Mouse (Mus musculus) heart, embryonic 11.5 days (tissue): Measurements from ENCODE around the gene Rnasel. TPM values are rescaled to one million over a fixed set of nuclear protein-coding genes. Genes with fewer than 3 reads are reported as not detected.

ENCODE experiments used
- ATAC-seq: fragments of 200-750 bp; cut with Nextera tagmentation; replicated peaks from 2 replicates; pipeline ENCODE4 v1.8.0; 2017; ENCODE audit warnings: moderate library complexity; ENCODE audit not compliant: insufficient number of reproducible peaks, low FRiP score, low TSS enrichment
- H3K27ac ChIP-seq: fragments of 300-500 bp; sonication (generic); 2 replicates; pipeline ENCODE4 v1.5.1; 2014; ENCODE audit warnings: mild to moderate bottlenecking, low read depth, low read length
- H3K27me3 ChIP-seq: fragments of 300-500 bp; sonication (generic); 2 replicates; pipeline ENCODE4 v1.6.1; 2014; ENCODE audit warnings: mild to moderate bottlenecking, low read length, mixed read lengths; ENCODE audit not compliant: control insufficient read depth, insufficient read depth
- H3K36me3 ChIP-seq: fragments of 300-500 bp; sonication (generic); 2 replicates; pipeline ENCODE4 v1.6.1; 2014; ENCODE audit warnings: mild to moderate bottlenecking, low read length, moderate library complexity, mixed read lengths; ENCODE audit not compliant: control insufficient read depth, insufficient read depth
- H3K4me1 ChIP-seq: fragments of 300-500 bp; sonication (generic); 2 replicates; pipeline ENCODE4 v1.6.1; 2014; ENCODE audit warnings: low read length; ENCODE audit not compliant: control insufficient read depth, insufficient read depth
- H3K4me2 ChIP-seq: fragments of 300-500 bp; sonication (generic); 2 replicates; pipeline ENCODE4 v1.6.1; 2014; ENCODE audit warnings: mild to moderate bottlenecking, moderate library complexity
- H3K4me3 ChIP-seq: fragments of 300-500 bp; sonication (generic); 2 replicates; pipeline ENCODE4 v1.5.1; 2014; ENCODE audit warnings: low read depth, low read length
- H3K9ac ChIP-seq: fragments of 300-500 bp; sonication (generic); 2 replicates; pipeline ENCODE4 v1.6.1; 2014; ENCODE audit warnings: mild to moderate bottlenecking, low read depth, low read length, moderate library complexity
- H3K9me3 ChIP-seq: fragments of 300-500 bp; sonication (generic); replicated peaks from 2 replicates; pipeline ENCODE4 v1.6.1; 2016; ENCODE audit warnings: low read length; ENCODE audit not compliant: control insufficient read depth
- WGBS: fragments of 180-500 bp; shearing (Covaris S2); extraction: QIAGEN DNeasy Blood & Tissue Kit; methylation state at CpG from one replicate; pipeline ENCODE4 v1.1.7; 2014; ENCODE audit not compliant: insufficient replicate concordance; 5-methylcytosine and 5-hydroxymethylcytosine counted together
- polyA plus RNA-seq: library from polyadenylated mRNA; unstranded; fragments of >200 nt; fragmentation: Nextera tagmentation; extraction: Ambion mirVana; gene quantifications from 2 replicates; pipeline ENCODE4 v1.2.1, GENCODE M21; 2014

The Rnasel gene
- polyA plus RNA-seq, 1 experiment from 2014 or later: 9.3 TPM

DNA sequence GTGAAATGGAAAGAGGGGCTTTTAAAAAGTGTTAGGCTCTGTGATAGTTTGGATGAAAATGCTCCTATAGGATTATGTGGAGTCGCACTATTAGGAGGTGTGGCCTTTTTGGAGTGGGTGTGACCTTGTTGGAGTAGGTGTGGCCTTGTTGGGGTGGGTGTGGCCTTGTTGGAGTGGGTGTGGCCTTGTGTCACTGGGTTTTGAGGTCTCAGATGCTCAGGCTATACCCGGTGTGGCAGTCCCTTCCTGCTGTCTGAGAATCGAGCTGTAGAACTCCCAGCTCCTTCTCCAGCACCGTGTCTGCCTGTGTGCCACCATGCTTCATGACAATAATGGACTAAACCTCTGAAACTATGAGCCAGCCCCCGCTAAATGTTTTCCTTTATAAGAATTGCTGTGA, 40.6 kb upstream of the Rnasel start:
- WGBS: 73% methylated on average over 5 of the region's 5 CpGs
- Histone ChIP-seq H3K9ac (no peak overlapping the region), H3K4me3 (no peak overlapping the region), H3K9me3 (no peaks in the 10 kb centered on the region), H3K4me1 (peaks cover 11% of the 10 kb centered on the region), H3K27me3 (no peaks in the 10 kb centered on the region), H3K36me3 (no peaks in the 10 kb centered on the region), H3K27ac (no peak overlapping the region), H3K4me2 (no peak overlapping the region)
- no peak for ATAC-seq

GRCm38 (mm10) chr1:153709451-153709850, 39.8 kb upstream of the Rnasel start:
- Histone ChIP-seq H3K27ac (no peak overlapping the region), H3K4me2 (no peak overlapping the region), H3K4me1 (0 out of 2 replicates have a peak, but pooled peaks cover 3% of the 10 kb centered on the region), H3K9ac (no peak overlapping the region), H3K4me3 (no peak overlapping the region), H3K36me3 (no peaks in the 10 kb centered on the region), H3K9me3 (no peaks in the 10 kb centered on the region), H3K27me3 (no peaks in the 10 kb centered on the region)
- 46% methylated on average over 5 of the region's 5 CpGs for WGBS
- ATAC-seq: no peak

- Histone ChIP-seq H3K9me3 (no peaks in the 10 kb centered on the region), H3K4me1 (0 out of 2 replicates have a peak, but pooled peaks cover 3% of the 10 kb centered on the region), H3K4me3 (no peak overlapping the region), H3K27ac (no peak overlapping the region), H3K9ac (no peak overlapping the region), H3K27me3 (no peaks in the 10 kb centered on the region), H3K4me2 (no peak overlapping the region), H3K36me3 (no peaks in the 10 kb centered on the region)
- ATAC-seq: no peak
- WGBS: 74% methylated on average over 3 of the region's 3 CpGs
Measured at GRCm38 (mm10) chr1:153711544-153712262, 37.5 kb upstream of the Rnasel start.

- 0 out of 2 replicates have a peak, but pooled peaks cover 3% of the 10 kb centered on the region for H3K4me1 ChIP-seq
- H3K4me2 ChIP-seq: no peak overlapping the region
- no peak overlapping the region for H3K9ac ChIP-seq
- H3K27me3 ChIP-seq: no peaks in the 10 kb centered on the region
- no peak for ATAC-seq
- no peaks in the 10 kb centered on the region for H3K36me3 ChIP-seq
- H3K9me3 ChIP-seq: no peaks in the 10 kb centered on the region
- WGBS: 92% methylated on average over 2 of the region's 2 CpGs
- H3K4me3 ChIP-seq: no peak overlapping the region
- no peak overlapping the region for H3K27ac ChIP-seq
Measured at GRCm38 (mm10) chr1:153712633-153713032, 36.6 kb upstream of the Rnasel start.

DNA sequence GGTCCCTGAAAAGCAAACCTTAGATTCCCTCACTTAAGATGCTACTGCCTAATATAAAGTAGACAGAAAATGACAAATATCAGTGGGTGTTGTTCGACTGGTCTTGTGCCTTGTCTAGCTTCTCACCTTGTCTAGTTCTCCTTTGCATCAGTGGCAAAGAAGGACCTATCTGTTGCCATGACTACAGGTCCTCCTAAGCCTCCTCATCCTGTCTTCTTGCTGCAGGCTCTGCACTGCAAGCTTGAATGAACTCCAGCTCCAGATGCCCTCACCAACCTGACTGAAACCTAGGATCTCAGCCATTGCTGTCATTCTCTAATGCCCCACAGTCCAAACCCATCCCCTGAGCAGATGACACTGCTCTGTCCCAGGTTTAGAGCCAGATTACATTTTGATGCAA, 31.2 kb upstream of the Rnasel start:
- Histone ChIP-seq H3K4me2 (no peak overlapping the region), H3K27me3 (no peaks in the 10 kb centered on the region), H3K9me3 (no peaks in the 10 kb centered on the region), H3K4me1 (no peaks in the 10 kb centered on the region), H3K27ac (no peak overlapping the region), H3K9ac (no peak overlapping the region), H3K4me3 (no peak overlapping the region), H3K36me3 (no peaks in the 10 kb centered on the region)
- 74% methylated on average over 1 of the region's 1 CpGs for WGBS
- ATAC-seq: no peak

GRCm38 (mm10) chr1:153720935-153721334, 28.3 kb upstream of the Rnasel start:
- no peak for ATAC-seq
- Histone ChIP-seq H3K4me1 (no peaks in the 10 kb centered on the region), H3K9ac (no peak overlapping the region), H3K4me2 (no peak overlapping the region), H3K27ac (no peak overlapping the region), H3K4me3 (no peak overlapping the region), H3K36me3 (no peaks in the 10 kb centered on the region), H3K9me3 (no peaks in the 10 kb centered on the region), H3K27me3 (no peaks in the 10 kb centered on the region)
- WGBS: 75% methylated on average over 7 of the region's 7 CpGs

GRCm38 (mm10) chr1:153721565-153722310, 27.5 kb upstream of the Rnasel start:
- H3K4me1 ChIP-seq: no peaks in the 10 kb centered on the region
- H3K4me2 ChIP-seq: no peak overlapping the region
- H3K9ac ChIP-seq: no peak overlapping the region
- 69% methylated on average over 9 of the region's 9 CpGs for WGBS
- H3K36me3 ChIP-seq: no peaks in the 10 kb centered on the region
- no peak for ATAC-seq
- no peaks in the 10 kb centered on the region for H3K9me3 ChIP-seq
- no peak overlapping the region for H3K27ac ChIP-seq
- H3K27me3 ChIP-seq: no peaks in the 10 kb centered on the region
- no peak overlapping the region for H3K4me3 ChIP-seq

GRCm38 (mm10) chr1:153723426-153723825, 25.8 kb upstream of the Rnasel start:
- no peak for ATAC-seq
- Histone ChIP-seq H3K9me3 (no peaks in the 10 kb centered on the region), H3K4me2 (no peak overlapping the region), H3K9ac (no peak overlapping the region), H3K36me3 (no peaks in the 10 kb centered on the region), H3K4me3 (no peak overlapping the region), H3K27ac (no peak overlapping the region), H3K27me3 (no peaks in the 10 kb centered on the region), H3K4me1 (no peaks in the 10 kb centered on the region)
- 70% methylated on average over 9 of the region's 9 CpGs for WGBS
